Mouse (Mus musculus) intestine, postnatal 0 days (tissue): ENCODE measurements around the gene Myom1. TPM values are rescaled to one million over a fixed set of nuclear protein-coding genes. Genes with fewer than 3 reads are reported as not detected.

Experiments
- ATAC-seq: fragments of 200-750 bp; cut with Nextera tagmentation; 2 replicates; pipeline ENCODE4 v1.8.0; 2017; ENCODE audit warnings: mild to moderate bottlenecking, moderate TSS enrichment, moderate library complexity
- H3K27ac ChIP-seq: fragments of 300-500 bp; sonication (generic); 2 replicates; pipeline ENCODE4 v1.5.1; 2014; ENCODE audit warnings: mild to moderate bottlenecking, low read depth, low read length, moderate library complexity
- H3K27me3 ChIP-seq: fragments of 300-500 bp; sonication (generic); replicated peaks from 2 replicates; pipeline ENCODE4 v1.6.1; 2014; ENCODE audit warnings: low read length, mixed read lengths; ENCODE audit not compliant: control insufficient read depth, insufficient read depth
- H3K36me3 ChIP-seq: fragments of 300-500 bp; sonication (generic); 2 replicates; pipeline ENCODE4 v1.6.1; 2014; ENCODE audit warnings: mild to moderate bottlenecking, moderate library complexity; ENCODE audit not compliant: control insufficient read depth, insufficient read depth
- H3K4me1 ChIP-seq: fragments of 300-500 bp; sonication (generic); replicated peaks from 2 replicates; pipeline ENCODE4 v1.6.1; 2014; ENCODE audit warnings: antibody characterized with exemption, low read length, mixed read lengths; ENCODE audit not compliant: control insufficient read depth, insufficient read depth
- H3K4me2 ChIP-seq: fragments of 300-500 bp; sonication (generic); replicated peaks from 2 replicates; pipeline ENCODE4 v1.6.1; 2014; ENCODE audit warnings: low read depth, mild to moderate bottlenecking, moderate library complexity
- H3K4me3 ChIP-seq: fragments of 300-500 bp; sonication (generic); 2 replicates; pipeline ENCODE4 v1.5.1; 2014; ENCODE audit warnings: low read depth, low read length
- H3K9ac ChIP-seq: fragments of 300-500 bp; sonication (generic); 2 replicates; pipeline ENCODE4 v1.6.1; 2014; ENCODE audit warnings: mild to moderate bottlenecking, low read depth, low read length
- H3K9me3 ChIP-seq: fragments of 300-500 bp; sonication (generic); 2 replicates; pipeline ENCODE4 v1.6.1; 2016; ENCODE audit warnings: mixed run types; ENCODE audit not compliant: control insufficient read depth
- CTCF ChIP-seq: sonication (generic); IDR thresholded peaks from 2 replicates; pipeline ENCODE4 v1.5.1; 2016; ENCODE audit warnings: low read depth, mild to moderate bottlenecking, control low read depth, antibody characterized with exemption, moderate library complexity
- WGBS: fragments of 180-500 bp; shearing (Covaris S2); extraction: QIAGEN DNeasy Blood & Tissue Kit; methylation state at CpG from one replicate; pipeline ENCODE4 v1.1.7; 2014; 5-methylcytosine and 5-hydroxymethylcytosine counted together
- polyA plus RNA-seq: library from polyadenylated mRNA; unstranded; fragments of >200 nt; fragmentation: Nextera tagmentation; extraction: Ambion mirVana; gene quantifications from 2 replicates; pipeline ENCODE4 v1.2.1, GENCODE M21; 2015

The Myom1 gene
- polyA plus RNA-seq, 1 experiment from 2014 or later: 8.9 TPM

DNA sequence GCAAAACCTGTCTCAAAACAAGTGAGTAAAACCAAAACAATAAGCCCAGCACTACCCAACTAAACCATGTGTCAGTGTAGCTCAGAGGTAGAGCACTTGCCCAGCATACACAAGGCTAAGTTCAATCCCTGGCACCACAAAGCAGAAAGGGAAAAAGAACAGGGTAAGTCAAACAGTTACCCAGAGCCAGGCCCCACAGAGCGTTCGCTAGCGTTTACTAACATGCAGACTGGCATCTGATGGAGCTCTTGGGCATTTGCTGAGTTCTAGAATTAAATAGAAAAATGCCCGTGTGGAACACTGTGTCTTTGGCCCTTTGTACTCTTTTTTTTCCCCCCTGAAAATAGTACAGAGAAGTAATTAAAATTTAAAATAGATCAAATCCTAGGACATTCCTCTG is 111.8 kb downstream of the Myom1 start:
- no peak for ATAC-seq
- 77% methylated on average over 4 of the region's 4 CpGs for WGBS
- Histone ChIP-seq H3K36me3 (no peaks in the 10 kb centered on the region), H3K27ac (no peak overlapping the region), H3K4me3 (no peak overlapping the region), H3K4me1 (no peaks in the 10 kb centered on the region), H3K9ac (no peak overlapping the region), H3K9me3 (no peaks in the 10 kb centered on the region), H3K27me3 (no peaks in the 10 kb centered on the region), H3K4me2 (no peak overlapping the region)
- TF ChIP-seq CTCF: no peak

DNA sequence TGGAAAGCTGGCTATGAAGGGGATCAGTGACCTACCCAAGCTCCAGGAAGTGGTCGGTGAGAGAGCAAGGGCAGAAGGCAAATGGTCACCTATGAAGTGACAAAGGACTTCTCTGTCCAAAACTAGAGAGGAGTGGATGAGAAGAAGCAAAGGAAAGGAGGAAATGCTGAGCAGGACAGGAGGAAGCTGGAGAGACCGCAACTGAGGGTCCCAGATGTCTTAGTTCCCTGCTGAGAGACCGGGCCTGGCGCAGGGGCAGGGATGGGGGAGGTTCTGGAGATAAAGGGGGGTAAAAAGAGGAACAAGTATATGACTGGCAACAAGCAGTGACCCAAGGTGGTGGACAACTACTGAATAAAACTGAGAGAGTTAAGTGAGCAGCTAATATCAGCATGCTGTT is 115.5 kb downstream of the Myom1 start:
- TF ChIP-seq CTCF: no peak
- Histone ChIP-seq H3K27ac (no peak overlapping the region), H3K4me2 (no peak overlapping the region), H3K9ac (no peak overlapping the region), H3K4me1 (no peaks in the 10 kb centered on the region), H3K4me3 (no peak overlapping the region), H3K9me3 (no peaks in the 10 kb centered on the region), H3K27me3 (no peaks in the 10 kb centered on the region), H3K36me3 (no peaks in the 10 kb centered on the region)
- ATAC-seq: no peak
- 81% methylated on average over 4 of the region's 4 CpGs for WGBS

DNA sequence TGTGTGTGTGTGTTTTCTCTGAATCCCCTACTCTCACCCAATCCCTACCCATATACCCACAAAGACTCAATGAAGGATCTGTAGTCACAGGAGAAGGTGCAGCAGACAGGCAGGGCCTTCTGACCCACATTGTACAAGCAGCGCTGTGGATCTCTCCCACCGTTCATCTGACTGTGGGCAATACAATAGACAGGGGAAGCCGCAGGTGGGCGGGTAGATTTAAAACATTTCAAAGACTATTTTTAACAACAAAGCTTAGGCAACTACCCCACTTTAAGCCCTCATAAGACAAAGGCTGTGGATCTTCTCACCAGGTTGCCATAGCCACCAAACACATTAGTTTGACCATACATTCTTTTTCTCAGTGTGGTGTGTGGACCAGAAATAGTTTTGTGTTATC is 116.2 kb downstream of the Myom1 start:
- no peaks in the 10 kb centered on the region for H3K9me3 ChIP-seq
- no peaks in the 10 kb centered on the region for H3K27me3 ChIP-seq
- no peak for TF ChIP-seq CTCF
- no peaks in the 10 kb centered on the region for H3K36me3 ChIP-seq
- no peak overlapping the region for H3K9ac ChIP-seq
- WGBS: 78% methylated on average over 4 of the region's 4 CpGs
- no peaks in the 10 kb centered on the region for H3K4me1 ChIP-seq
- ATAC-seq: no peak
- H3K4me3 ChIP-seq: no peak overlapping the region
- no peak overlapping the region for H3K27ac ChIP-seq
- no peak overlapping the region for H3K4me2 ChIP-seq

DNA sequence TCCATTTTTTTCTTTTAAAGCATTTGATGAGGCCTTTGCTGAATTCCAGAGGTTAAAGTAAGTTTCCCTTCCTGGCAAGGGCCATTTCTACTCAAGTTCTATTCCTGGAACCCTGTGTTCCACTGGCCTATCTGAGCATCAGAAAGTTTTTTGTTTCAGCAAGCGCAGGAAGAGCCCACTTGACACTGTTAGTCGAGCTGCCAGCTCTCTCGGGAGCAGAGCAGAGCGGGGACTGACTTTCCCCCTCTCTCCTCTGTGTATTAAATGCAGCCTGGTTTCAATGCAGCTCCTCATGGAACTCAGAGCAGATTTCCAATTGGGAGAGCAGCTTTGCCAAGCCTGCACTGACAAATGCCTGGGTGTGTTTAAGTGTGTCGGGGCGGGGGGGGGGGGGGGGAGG is 118.2 kb downstream of the Myom1 start:
- Histone ChIP-seq H3K9ac (no peak overlapping the region), H3K4me1 (no peaks in the 10 kb centered on the region), H3K27me3 (no peaks in the 10 kb centered on the region), H3K27ac (peak overlapping the region; percentile 35; the same call in 1 of the 2 replicates), H3K36me3 (no peaks in the 10 kb centered on the region), H3K4me2 (no peak overlapping the region), H3K4me3 (no peak overlapping the region), H3K9me3 (no peaks in the 10 kb centered on the region)
- 44% methylated on average over 5 of the region's 6 CpGs for WGBS
- ATAC-seq: no peak
- no peak for TF ChIP-seq CTCF

DNA sequence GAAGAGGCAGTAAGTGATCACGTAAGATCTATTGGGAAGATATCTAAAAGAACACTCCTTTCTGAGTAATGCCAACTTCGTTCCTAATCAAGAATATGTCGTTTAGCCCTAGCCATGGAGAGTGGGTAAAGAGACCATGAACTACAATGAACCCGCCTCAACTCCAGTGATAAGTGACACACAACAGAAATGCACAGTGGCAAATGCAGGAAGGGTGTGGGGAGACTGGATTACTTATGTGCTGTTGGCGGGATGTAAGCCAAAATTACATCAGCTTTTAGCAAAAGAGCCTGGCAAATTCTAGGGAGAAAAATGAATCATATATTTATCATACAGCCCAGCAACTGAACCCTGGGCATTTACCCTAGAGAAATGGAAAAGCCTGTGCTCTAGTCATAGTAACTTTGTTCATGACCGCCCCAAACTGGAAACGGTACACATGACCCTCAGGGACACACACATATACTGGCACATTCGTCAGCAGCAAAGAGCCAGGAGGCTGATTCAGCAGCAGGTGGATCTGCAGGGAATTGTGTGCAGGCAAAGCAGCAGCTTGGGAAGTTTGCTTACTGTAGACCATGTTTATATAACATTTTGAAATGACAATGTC is 121.7 kb downstream of the Myom1 start:
- H3K4me2 ChIP-seq: no peak overlapping the region

DNA sequence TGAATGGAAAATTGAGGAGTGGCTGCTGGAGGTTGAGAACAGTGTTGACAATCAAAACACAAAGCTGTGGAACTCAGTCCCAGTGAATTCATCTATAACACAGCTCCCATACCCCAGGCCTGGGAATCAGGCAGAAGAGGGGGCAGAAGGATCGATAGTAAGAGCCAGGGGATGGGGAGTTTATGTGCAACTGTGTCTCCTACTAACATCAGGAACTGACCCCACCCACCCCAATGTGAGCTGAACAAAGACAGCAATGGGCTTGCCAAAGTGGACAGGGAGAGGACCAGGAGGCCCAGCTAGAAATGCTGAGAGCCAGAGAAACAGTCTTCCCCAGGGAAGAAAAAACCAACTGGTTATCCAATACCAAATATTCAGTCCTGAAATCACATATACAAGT is 122.2 kb downstream of the Myom1 start:
- Histone ChIP-seq H3K4me3 (no peak overlapping the region), H3K9ac (no peak overlapping the region), H3K9me3 (no peaks in the 10 kb centered on the region), H3K4me2 (no peak overlapping the region), H3K27me3 (no peaks in the 10 kb centered on the region), H3K36me3 (no peaks in the 10 kb centered on the region; the same call in 1 of the 2 replicates), H3K4me1 (no peaks in the 10 kb centered on the region), H3K27ac (no peak overlapping the region)
- ATAC-seq: no peak
- 85% methylated on average over 1 of the region's 1 CpGs for WGBS
- TF ChIP-seq CTCF: no peak

More for the DNA sequence above, 121.7 kb downstream of the Myom1 start:
- TF ChIP-seq CTCF: no peak
- no peaks in the 10 kb centered on the region; the same call in 1 of the 2 replicates for H3K36me3 ChIP-seq
- no peak for ATAC-seq
- H3K4me3 ChIP-seq: no peak overlapping the region
- no peaks in the 10 kb centered on the region for H3K9me3 ChIP-seq
- whole genome bisulfite sequencing: 79% methylated on average over 8 of the region's 8 CpGs
- H3K27ac ChIP-seq: no peak overlapping the region
- no peaks in the 10 kb centered on the region for H3K4me1 ChIP-seq
- no peak overlapping the region for H3K9ac ChIP-seq
- no peaks in the 10 kb centered on the region for H3K27me3 ChIP-seq

DNA sequence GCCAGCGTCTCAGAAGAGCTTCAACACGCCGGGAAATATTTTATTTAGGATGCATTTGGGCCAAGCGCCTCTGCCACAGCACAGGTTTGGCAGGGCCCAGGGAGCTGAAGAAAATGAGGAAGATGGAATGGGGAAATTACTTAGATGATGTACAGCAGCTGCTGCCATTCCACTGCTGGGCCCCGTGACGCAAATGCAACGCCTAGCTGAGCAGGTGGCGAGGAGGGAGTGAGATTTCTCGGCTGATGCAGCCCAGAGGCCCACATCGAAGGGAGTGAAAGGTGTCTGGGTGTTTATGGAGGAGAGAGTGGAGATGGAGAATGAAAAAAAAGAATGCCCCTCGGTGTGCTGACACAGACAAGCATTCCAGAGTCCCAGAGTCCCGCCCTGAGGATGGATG is 123.1 kb downstream of the Myom1 start:
- Histone ChIP-seq H3K27ac (no peak overlapping the region), H3K27me3 (no peaks in the 10 kb centered on the region), H3K36me3 (no peaks in the 10 kb centered on the region; the same call in 1 of the 2 replicates), H3K4me1 (no peaks in the 10 kb centered on the region), H3K9ac (no peak overlapping the region), H3K9me3 (no peaks in the 10 kb centered on the region), H3K4me2 (no peak overlapping the region), H3K4me3 (no peak overlapping the region)
- no peak for TF ChIP-seq CTCF
- ATAC-seq: no peak
- 58% methylated on average over 12 of the region's 12 CpGs for WGBS
